Mouse (Mus musculus) liver, adult 2 months (tissue): Measurements from ENCODE around the gene Tmem131l. TPM values are rescaled to one million over a fixed set of nuclear protein-coding genes. Genes with fewer than 3 reads are reported as not detected.

ENCODE experiments used
- DNase-seq: peaks from one replicate; pipeline ENCODE4 v3.0.0-alpha.2; 2011; ENCODE audit warnings: low read depth, low spot score; ENCODE audit errors: extremely low read depth
- H3K27ac ChIP-seq: fragments of 200-500 bp; replicated peaks from 2 replicates; pipeline ENCODE4 v1.5.1; 2012; ENCODE audit warnings: low read depth, mild to moderate bottlenecking, control low read depth, inconsistent platforms, low read length; ENCODE audit not compliant: insufficient read depth
- H3K27me3 ChIP-seq: fragments of 200-500 bp; 2 replicates; pipeline ENCODE4 v1.6.1; 2012; ENCODE audit warnings: mild to moderate bottlenecking, moderate library complexity, low read length, inconsistent platforms; ENCODE audit not compliant: control insufficient read depth, insufficient read depth
- H3K36me3 ChIP-seq: fragments of 200-500 bp; 2 replicates; pipeline ENCODE4 v1.6.1; 2012; ENCODE audit warnings: low read length, inconsistent platforms; ENCODE audit not compliant: control insufficient read depth, insufficient read depth
- H3K4me1 ChIP-seq: fragments of 200-500 bp; 2 replicates; pipeline ENCODE4 v1.6.1; 2011; ENCODE audit warnings: low read length; ENCODE audit not compliant: control insufficient read depth, insufficient read depth
- H3K4me3 ChIP-seq: fragments of 200-500 bp; 2 replicates; pipeline ENCODE4 v1.5.1; 2011; ENCODE audit warnings: low read depth, mild to moderate bottlenecking, control low read depth, low read length, moderate library complexity; ENCODE audit not compliant: insufficient read depth
- H3K79me2 ChIP-seq: fragments of 200-500 bp; 2 replicates; pipeline ENCODE4 v1.6.1; 2012; ENCODE audit warnings: inconsistent platforms, mild to moderate bottlenecking, low read length, moderate library complexity; ENCODE audit not compliant: control insufficient read depth, insufficient read depth
- H3K9ac ChIP-seq: fragments of 200-500 bp; 2 replicates; pipeline ENCODE4 v1.6.1; 2012; ENCODE audit warnings: low read depth, mild to moderate bottlenecking, control low read depth, inconsistent platforms, low read length
- CTCF ChIP-seq: fragments of 200-500 bp; IDR thresholded peaks from 2 replicates; pipeline ENCODE4 v1.5.1; 2011; ENCODE audit warnings: low read depth, low read length, control low read depth
- POLR2A ChIP-seq: fragments of 200-500 bp; IDR thresholded peaks from 2 replicates; pipeline ENCODE4 v1.6.1; 2011; ENCODE audit warnings: low read length, control low read depth; ENCODE audit not compliant: insufficient read depth; ENCODE audit errors: extremely low read depth
- WGBS: fragments of 180-500 bp; shearing (Covaris S2); methylation state at CpG from one replicate; pipeline ENCODE4 v1.1.7; 2018; 5-methylcytosine and 5-hydroxymethylcytosine counted together
- polyA plus RNA-seq: library from polyadenylated mRNA; depleted of rRNA; stranded (reverse); fragments of >200 nt; gene quantifications from 2 replicates; pipeline ENCODE4 v1.2.3, GENCODE M21; 2012
- total RNA-seq: library from RNA; depleted of rRNA; stranded (reverse); fragments of >200 nt; gene quantifications from 2 replicates; pipeline ENCODE4 v1.2.3, GENCODE M21; 2014

Gene Tmem131l
- total and polyA plus RNA-seq, 2 experiments: 15.3 to 21.1 TPM

DNA sequence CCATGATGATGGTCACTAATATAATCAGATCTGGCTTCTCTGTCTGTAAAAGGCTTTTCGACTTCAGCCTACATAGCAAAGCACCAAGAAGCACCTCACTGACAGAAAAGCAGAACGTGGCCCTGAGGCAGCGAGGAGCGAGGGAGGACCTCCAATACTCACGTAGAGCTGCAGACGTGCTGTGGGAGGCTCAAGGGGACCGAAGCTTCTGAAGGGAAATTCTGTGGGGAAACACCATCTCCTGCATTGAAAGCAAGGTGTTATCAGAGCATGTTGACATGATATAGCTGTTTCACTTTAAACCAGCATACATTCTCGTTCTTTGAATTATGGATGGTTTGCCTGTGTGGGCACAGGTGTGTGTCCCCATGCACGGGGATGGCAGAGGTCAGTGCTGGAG, 133.8 kb downstream of the Tmem131l start:
- H3K36me3 ChIP-seq: peaks cover 26% of the 10 kb centered on the region

DNA sequence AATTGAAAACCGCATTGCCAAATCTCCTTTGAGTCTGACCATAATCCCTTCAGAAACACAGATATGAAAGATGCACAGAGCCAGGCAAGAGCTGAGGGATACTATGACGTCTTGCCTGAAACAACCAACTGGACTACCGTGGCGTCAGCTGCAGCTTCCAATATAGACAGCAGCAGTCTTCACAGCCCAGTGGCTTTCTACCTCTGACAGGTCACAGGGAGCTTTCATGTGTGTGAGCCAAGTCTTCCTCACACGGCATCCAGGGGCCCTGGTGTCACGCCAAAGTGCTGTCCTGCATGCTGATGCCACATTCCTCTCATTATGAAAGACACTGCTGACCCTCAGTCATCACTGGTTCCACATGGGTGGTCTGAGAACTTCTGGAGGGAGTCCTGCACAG, 134.8 kb downstream of the Tmem131l start:
- Histone ChIP-seq H3K36me3 (peaks cover 17% of the 10 kb centered on the region), H3K79me2 (no peaks in the 10 kb centered on the region), H3K4me3 (no peak overlapping the region), H3K4me1 (peaks cover 13% of the 10 kb centered on the region), H3K9ac (no peak overlapping the region), H3K27me3 (no peaks in the 10 kb centered on the region), H3K27ac (no peak overlapping the region)
- DNase-seq: no peak
- 88% methylated on average over 6 of the region's 6 CpGs for WGBS
- TF ChIP-seq CTCF (no peak), POLR2A (no peak)

More for the DNA sequence above, 133.8 kb downstream of the Tmem131l start:
- WGBS: 97% methylated on average over 9 of the region's 9 CpGs
- H3K9ac ChIP-seq: no peak overlapping the region
- DNase-seq: no peak
- no peak overlapping the region for H3K4me3 ChIP-seq
- no peaks in the 10 kb centered on the region for H3K27me3 ChIP-seq
- TF ChIP-seq POLR2A (no peak), CTCF (no peak)
- H3K27ac ChIP-seq: no peak overlapping the region
- no peaks in the 10 kb centered on the region for H3K79me2 ChIP-seq
- peaks cover 5% of the 10 kb centered on the region; the same call in 1 of the 2 replicates for H3K4me1 ChIP-seq

GRCm38 (mm10) chr3:83904176-83904958, 135.6 kb downstream of the Tmem131l start:
- H3K36me3 ChIP-seq: peaks cover 13% of the 10 kb centered on the region

GRCm38 (mm10) chr3:83902943-83903342, 137.0 kb downstream of the Tmem131l start:
- Histone ChIP-seq H3K4me3 (no peak overlapping the region), H3K27ac (no peak overlapping the region), H3K27me3 (no peaks in the 10 kb centered on the region), H3K79me2 (no peaks in the 10 kb centered on the region), H3K36me3 (peaks cover 20% of the 10 kb centered on the region), H3K9ac (no peak overlapping the region), H3K4me1 (peaks cover 18% of the 10 kb centered on the region)
- 94% methylated on average over 5 of the region's 5 CpGs for WGBS
- no peak for DNase-seq
- TF ChIP-seq CTCF: no peak
- TF ChIP-seq POLR2A: no peak

More at GRCm38 (mm10) chr3:83904176-83904958, 135.6 kb downstream of the Tmem131l start:
- Histone ChIP-seq H3K79me2 (no peaks in the 10 kb centered on the region), H3K4me3 (no peak overlapping the region), H3K4me1 (peaks cover 18% of the 10 kb centered on the region), H3K9ac (no peak overlapping the region), H3K27me3 (no peaks in the 10 kb centered on the region), H3K27ac (no peak overlapping the region)
- WGBS: 85% methylated on average over 14 of the region's 14 CpGs
- no peak for DNase-seq
- TF ChIP-seq POLR2A: no peak
- TF ChIP-seq CTCF: no peak

DNA sequence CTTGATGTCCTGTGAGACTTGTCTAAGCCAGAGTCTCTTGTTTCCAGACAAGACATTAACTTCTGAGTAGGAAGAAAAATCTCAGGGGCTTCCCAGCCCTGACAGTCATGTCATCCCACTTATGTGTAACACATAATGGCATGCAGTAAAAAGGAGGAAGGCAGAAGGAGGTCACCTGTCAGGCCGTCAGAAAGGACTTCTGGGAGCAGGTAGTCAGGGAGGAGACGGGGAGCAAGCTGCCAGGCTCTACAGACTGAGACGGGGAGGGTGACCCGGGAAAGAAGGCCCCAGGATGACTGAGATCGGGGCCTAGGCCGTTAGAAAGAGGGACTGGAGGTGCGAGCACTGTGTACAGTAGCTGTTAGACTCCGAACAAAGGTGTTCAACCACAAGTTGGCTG, 137.5 kb downstream of the Tmem131l start:
- 96% methylated on average over 8 of the region's 8 CpGs for WGBS
- Histone ChIP-seq H3K4me3 (no peak overlapping the region), H3K27me3 (no peaks in the 10 kb centered on the region), H3K9ac (no peak overlapping the region), H3K36me3 (peaks cover 20% of the 10 kb centered on the region), H3K4me1 (peaks cover 18% of the 10 kb centered on the region), H3K79me2 (no peaks in the 10 kb centered on the region), H3K27ac (no peak overlapping the region)
- TF ChIP-seq CTCF (no peak), POLR2A (no peak)
- DNase-seq: no peak
